Mouse (Mus musculus) G1E-ER4 (cell line): ENCODE measurements around the gene Cip2a. TPM values are rescaled to one million over a fixed set of nuclear protein-coding genes. Genes with fewer than 3 reads are reported as not detected.

ENCODE experiments used
- GATA1 ChIP-seq: IDR thresholded peaks from one replicate; pipeline ENCODE4 v1.8.0; 2012; ENCODE audit warnings: low read length, inconsistent platforms
- polyA plus RNA-seq: library from polyadenylated mRNA; stranded (reverse); fragments of >175 nt; gene quantifications from 2 replicates; pipeline ENCODE4 v1.2.3, GENCODE M21; 2012

Gene Cip2a
- 4.2 and 6.0 TPM in 2 replicates for polyA plus RNA-seq

DNA sequence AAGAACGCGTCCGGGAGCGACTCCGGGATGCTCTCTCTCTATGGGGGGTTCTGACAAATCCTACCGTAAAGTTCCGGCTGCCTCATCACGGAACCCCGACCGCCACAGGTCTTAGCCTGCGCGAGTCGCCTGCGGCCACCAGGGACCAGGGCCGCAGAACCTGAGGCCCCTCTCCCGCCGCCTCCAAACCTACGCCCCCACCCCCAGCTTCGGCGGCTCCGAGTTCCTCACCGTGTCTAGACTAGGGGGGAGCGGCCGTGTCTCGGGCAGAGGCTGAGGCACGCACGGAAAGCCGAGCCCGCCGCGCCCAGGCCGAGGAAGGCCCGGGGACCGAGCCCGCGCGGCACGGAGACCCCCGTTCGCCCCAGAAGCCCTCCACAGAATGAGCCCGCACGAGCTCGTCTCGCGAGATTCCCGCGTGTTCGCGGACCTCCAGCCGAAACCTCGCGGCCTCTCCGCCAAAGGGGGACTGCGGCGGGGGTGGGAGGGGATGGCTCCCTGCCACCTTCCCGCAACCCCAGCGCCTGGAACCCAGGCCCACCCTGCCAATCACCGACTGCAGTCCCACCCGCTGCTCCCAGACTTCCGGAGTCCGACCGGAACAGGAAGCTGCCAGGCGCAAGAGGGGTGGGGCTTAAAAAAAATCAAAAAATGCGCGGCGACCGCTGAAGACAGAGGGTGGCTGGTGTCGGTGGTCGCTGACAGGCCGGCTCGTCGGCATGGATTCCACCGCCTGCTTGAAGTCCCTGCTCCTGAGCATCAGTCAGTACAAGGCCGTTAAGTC, at the start of gene Cip2a, which contains the start of gene Dzip3:
TSS of gene Cip2a (plus strand) at position 627 of the 784 bp plus-strand sequence.
TSS of gene Dzip3 (minus strand) at position 607 of the 784 bp plus-strand sequence.
- no peak for TF ChIP-seq GATA1

DNA sequence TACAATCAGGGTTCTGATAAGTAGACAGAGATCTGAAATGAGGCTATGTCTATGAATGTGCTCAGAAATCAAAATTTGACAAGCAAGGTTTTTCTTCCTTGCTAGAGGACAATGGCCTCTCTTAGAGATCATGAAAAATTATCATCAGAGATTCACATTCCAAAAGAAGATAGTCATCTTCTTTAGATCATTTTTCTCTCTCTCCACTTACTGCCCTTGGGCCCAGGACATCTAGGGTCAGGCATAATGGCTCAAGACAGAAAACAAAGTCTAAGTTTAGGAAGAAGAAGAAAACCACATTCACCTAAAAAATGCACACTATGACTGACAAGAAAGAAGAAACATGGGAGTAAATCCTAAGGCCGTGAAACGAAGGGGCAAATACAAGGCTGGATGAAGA, 21.0 kb upstream of the Cip2a start:
- no peak for TF ChIP-seq GATA1

DNA sequence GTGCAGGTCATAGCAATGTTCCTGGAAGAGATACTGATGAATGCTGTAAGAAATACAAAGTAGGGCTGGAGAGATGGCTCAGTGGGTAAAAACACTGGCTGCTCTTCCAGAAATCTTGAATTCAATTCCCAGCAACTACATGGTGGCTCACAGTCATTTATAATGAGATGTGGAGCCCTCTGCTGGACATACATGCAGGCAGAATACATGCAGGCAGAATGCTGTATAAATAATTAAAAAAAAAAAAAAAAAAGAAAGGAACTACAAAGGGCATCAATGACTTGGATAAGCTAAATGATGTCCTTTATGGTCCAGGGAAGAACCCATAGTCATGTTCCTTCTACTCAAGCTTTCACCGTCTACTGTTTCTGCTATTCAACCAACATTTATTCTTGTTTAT, 20.4 kb upstream of the Cip2a start:
- no peak for TF ChIP-seq GATA1

DNA sequence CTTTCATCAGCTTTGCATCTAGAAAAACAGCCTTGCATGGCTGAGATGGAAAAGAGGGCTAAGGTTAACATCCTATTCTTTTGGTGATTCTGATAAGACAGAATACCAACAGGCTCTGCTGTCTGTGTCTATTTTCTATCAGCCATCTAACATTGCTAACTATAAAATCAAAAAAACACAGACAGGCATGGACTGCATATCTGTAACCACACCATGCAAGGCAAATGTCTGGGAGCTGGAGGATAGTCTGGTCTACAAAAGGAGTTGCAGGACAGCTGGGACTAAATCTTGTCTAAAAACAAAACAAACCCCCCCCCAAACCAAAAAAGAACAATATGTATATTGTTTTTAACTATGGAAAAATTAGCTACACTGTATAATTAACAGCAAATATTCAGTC, 14.0 kb upstream of the Cip2a start:
- no peak for TF ChIP-seq GATA1

DNA sequence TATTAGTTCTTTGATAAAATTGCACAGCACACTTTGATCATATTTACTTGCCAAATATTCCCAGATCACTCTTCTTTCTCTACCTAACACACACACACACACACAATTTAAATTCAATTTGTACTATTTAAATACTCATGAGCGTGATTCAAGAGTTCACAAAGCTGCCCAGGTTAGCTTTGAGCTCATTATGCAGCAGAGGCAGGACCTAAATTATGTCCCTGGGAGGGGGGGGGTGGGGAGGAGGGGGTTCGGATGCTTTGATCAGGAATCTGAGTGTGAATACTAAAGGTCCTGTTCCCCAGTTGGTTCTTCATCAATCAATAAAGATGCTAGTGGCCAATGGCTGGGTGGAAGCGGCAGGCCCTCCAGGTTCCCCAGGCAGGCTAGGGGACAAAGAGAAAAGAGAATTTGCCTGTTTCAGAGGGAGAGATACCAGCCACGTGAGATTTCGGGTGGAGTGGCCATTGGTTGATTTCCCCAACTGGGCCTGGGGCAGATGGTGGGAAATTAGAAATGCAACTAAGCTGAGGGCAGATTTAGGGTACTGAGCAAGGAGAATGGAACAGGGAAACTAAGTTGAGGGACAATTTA, 8.9 kb upstream of the Cip2a start:
- no peak for TF ChIP-seq GATA1

DNA sequence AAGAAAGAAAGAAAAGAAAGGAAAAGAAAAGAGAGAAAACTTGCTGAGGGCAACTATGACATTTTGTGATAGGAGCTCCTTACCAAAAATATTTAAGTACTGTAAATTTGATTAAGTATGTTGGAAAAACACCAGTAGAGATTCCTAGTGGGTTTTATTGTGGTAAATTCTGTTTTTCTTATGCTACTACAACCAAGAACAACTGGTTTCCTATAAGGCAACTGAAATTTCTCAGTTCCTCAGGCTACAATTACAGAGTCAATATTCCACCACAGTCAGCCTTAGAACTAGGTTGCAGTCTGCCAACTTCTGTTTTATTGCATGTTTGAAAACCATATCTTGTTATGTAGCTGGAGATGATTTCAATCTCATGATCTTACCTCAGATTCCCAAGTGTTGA, 4.3 kb upstream of the Cip2a start:
- TF ChIP-seq GATA1, result no peak

DNA sequence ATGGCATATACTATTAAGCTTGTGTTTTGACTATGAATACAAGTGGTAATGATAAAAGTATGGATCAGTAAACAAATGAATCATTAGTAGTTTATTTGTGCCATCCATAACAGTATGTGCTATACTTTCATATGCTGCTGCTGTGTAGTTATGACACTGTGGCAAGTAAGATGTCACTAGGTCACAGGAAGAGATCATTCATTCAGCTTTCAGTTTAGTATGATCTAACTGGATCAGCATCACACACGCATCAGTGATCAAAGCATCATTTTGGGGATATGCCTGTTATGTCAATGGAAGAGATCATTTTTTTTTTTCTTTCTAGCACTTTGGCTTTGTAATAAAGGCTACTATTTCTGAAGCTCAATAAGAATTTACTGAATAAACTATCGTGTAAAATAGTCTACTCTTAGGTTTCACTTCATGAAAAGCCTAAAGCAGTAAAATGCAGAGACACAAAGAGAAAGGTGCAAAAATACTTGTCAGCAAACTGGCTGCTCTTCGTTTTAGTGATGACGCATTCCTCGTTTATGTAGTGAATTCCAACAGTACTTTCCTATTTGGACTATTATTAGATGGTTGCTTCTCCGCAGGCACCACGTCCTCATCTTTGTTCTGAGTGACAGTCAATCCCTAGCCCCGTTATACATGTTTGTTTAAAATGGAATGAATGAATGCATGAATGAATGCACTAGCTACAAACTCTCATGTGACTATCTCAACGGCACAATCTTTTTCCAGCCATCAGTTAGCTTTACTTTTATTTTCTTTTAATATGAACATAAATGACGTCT, 1.4 kb upstream of the Cip2a start:
- no peak for TF ChIP-seq GATA1

DNA sequence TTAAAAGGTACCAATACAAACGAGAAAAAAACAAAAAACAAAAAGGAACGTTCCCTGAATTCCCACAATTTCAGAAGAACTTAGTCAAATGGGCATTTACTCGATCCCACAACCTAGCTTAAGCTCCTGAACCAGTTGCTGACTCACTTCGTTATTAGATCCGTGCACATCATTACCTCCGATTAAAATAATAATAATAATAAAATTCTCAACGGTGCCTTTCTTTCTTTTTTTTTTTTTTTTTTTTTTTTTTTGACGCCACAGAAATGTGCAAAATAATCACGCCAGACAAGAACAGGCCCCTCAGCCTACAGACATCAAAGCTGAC, 790 bp upstream of the Cip2a start:
- no peak for TF ChIP-seq GATA1

DNA sequence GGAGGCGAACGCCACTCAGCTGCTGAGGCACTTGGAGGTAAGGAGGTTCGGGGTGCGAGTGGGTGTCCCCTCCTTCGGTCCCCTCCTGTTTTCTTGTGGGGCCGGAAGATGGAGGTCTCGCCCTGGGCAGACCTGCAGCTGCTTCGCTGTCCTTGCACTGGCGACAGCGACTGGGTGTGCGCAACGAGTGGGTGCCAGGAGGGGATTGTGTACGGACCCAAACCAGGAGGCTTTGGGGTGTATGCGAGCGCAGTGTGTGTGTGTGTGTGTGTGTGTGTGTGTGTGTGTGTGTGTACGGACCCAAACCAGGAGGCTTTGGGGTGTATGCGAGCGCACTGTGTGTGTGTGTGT, 333 bp downstream of the Cip2a start:
- no peak for TF ChIP-seq GATA1

DNA sequence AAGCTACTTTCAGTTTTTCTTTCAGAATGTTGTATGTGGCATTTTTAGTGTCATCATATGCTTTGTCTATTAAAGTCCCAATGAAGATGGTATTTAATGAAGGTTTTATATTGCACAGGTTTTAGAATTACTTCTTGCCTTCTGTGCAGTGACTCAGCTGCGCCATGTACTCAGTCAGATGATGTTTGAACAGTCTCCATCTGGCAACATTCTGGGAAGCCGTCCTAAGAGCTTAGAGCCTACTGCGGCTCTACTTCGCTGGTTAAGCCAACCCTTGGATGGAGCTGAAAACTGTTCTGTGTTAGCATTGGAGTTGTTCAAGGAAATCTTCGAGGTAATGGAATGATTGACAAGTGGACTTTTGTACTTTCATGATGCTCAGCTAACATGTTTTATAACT, 10.2 kb downstream of the Cip2a start:
- TF ChIP-seq GATA1, result no peak

DNA sequence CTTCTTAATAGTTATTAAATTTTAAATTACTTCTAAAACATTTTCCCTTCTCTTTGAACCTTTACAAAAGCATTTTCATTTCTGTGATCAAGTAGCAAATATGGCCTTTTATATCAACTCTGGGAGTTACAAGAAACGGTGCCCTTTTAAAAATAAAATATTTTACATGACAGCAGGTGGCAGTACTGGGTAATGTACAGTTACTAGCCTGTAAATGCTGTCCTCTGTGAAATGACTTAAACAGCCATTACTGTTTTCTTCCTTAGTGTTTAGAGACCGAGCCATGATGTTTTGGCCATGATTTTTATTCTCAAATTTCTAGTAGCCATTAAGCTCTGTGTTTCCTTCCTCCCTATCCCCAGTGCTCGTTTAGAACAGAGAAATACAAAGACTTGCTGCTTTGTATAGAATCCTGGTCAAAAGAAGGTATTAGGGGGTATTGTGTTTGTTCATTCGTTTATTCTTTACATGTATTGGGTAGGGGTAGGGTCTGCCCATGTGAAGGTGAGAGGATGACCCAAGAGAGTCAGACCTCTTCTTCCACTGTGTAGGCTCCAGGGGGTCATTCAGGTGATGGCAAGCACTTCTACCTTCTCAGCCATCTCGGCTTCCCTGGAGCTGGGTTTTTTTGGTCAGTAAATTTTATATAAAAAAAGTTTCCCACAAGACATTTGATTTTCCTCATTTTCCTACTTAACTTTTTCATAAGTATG, 22.8 kb downstream of the Cip2a start:
- TF ChIP-seq GATA1, result no peak

DNA sequence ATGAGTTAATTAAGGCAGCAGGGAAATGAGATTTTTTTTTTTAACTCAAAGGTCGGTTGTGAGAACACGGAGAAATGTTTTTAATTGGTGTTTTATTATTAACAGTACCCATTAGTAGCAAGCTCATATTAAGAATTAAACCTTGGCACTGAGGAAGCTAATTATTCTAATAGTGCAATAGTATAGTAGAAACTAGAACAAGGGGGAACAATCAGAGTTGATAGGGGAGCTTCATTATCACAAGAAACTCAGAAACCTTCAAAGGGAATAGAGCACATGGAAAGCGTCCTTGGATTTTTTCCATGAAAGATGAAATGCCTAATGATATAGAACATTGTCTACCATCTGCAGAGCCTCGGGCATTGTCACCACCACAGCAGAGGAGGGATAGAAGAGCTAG, 41.9 kb downstream of the Cip2a start:
- TF ChIP-seq GATA1, result no peak

DNA sequence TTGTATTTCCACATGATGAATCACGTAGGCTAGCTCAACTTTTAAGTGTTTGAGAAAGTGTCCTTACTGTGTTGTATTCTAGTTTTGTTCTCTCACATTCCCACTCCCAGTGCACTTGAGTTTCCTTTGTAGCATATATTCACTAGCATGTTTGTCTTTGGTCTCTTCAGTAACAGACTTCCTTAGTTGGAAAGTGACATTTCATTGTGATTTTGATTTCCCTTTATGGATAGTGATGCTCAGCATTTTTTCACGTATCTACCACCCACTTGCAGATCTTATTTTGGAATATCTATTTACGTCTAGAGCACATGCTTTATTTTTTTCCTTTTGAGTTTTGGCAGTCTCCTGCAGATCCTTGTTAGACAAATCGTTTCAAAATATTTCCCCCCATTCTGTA, 43.8 kb downstream of the Cip2a start:
- no peak for TF ChIP-seq GATA1

DNA sequence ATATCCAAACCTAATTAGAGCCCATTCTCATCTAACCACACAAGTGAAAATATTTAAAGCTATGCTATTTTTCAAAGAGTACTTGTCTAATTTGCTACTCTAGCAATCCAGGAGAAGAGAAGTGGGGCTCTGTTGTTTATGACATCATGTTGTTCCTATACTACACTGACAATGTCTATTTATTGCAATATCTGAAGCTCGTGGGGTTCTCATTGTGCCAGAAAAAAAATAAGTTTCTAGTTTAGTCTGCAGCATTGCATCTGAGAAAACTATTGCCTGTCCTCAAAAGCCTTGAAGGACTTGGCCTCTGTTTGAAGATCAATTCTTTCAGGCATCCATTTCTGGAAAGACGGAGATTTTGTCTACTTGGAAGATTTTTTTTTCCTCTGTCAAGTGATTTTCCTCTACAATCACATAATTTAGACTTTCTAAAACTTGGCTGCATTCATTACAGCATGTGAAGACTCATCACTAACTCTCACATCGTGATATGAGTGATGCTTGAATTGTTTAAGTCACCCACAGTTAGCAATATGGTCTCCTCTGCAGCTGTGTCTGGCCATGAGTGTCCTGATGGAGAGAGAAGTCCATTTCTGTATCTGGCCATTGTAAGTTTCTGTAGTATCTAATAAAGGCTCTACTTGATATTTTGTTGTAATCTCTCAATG, 46.7 kb downstream of the Cip2a start:
- TF ChIP-seq GATA1, result no peak

DNA sequence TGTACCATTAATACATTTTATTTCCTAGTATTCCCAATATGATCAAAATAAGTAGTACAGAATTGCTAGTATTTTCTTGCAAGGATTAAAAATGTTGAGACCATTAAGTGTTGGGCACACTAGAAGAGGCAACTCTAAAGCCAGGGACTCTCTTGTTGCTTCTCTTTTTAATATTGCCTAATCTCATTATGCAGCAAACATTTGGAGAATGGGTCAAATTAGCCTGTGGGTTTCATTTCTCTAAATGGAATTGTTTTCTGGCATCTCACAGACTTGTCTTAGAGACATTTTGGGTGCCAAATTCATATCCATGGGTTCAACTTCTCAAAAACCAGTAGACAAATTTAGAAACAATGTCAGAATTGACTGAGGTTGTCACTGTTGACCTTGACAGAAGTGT, 55.2 kb downstream of the Cip2a start:
- no peak for TF ChIP-seq GATA1
